Mouse (Mus musculus): Measurements from ENCODE around the gene Olfr1086.
"Not testable (repeated sequence)": the region's sequence is repeated elsewhere in the genome, so short reads cannot be mapped to it uniquely, and the experiment has no call there.

Gene Olfr1086

DNA sequence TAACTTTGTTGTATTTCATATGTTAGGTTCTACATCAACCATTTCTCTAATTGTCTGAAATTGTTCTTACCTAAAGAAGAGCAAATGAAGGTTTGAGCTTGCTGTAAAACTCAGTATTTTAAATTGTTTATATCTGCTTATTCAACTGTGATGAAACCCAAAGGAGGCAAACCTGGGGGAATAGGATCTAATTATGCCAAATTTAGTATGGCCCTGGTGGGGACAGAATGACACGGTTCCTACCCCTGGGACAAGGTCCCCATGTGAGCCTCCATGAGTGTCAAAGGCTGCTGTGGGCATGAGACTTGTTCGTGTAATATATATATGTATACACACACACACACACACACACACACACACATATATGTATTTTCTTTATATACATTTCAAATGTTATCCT lies at the start of gene Olfr1086:
Gene Olfr1086, minus strand, starts transcription at position 101 of the 400 bp plus-strand sequence.
- no peak for DNase-seq (ENCODE audit: low spot score)

DNA sequence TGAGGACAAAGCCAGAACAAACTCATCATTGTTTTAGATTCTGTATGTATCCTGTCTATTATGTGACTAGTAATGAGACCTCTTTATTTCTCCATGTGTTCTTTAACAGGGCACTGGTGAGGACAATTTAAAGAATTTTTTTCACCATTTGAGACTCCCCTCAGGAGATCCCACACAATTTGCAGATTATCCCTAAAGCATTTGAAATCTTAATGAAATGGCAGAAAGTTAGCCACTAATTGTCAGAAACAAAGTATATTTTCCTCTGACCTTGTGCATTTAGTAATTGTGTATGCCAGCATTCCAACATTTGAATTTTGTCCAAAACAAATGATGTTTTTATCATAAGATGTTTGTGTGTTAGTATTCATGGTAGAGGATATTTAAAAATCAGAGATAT lies 18.4 kb upstream of the Olfr1086 start, which contains the start of gene Olfr1087:
Gene Olfr1087, minus strand, starts transcription at position 101 of the 400 bp plus-strand sequence.
- no peak for DNase-seq (ENCODE audit: low spot score)

DNA sequence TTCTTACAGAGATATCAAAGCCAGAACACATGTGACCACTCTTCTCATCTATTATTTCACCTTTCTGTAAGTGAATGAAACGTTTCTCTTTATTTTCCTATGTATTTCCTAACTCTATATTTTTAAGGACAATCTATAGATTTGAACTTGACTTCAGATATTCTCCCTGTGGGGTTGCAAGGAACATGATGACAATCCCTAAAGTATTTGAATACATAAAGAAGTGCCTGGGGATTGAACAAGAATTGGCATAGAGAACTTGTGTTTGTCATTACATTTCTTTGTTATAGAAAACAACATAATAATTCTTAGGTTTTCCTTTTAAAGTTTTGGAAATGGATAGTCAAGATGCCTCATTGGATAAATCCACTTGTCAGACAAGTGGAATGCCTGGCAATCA lies 18.0 kb downstream of the Olfr1086 start, which contains the start of gene Olfr1085:
Gene Olfr1085, minus strand, starts transcription at position 101 of the 400 bp plus-strand sequence.
- no peak for DNase-seq (ENCODE audit: low spot score)

DNA sequence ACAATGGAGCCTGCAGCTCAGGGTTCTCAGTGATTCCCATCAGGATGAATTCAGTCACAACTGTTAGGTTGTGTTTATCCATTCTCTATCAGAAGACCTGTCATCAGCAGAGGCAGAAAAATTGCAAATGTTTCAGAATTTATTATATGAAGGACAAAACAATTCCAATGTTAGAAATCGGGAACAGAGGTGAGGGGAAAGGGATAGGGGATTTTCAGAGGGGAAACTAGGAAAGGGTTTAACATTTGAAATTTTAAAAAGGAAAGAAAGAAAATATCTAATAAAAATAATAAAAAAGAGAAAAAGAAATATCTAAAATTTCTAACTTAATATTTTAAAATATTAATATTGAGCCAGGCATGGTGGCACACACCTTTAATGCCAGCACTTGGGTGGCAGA lies 40.3 kb downstream of the Olfr1086 start, which contains the start of gene Olfr1084:
Gene Olfr1084, minus strand, starts transcription at position 101 of the 400 bp plus-strand sequence.
- not testable (repeated sequence) for DNase-seq (ENCODE audit: low spot score)
